Mouse (Mus musculus): Measurements from ENCODE around the gene Efna4. TPM values are rescaled to one million over a fixed set of nuclear protein-coding genes. Genes with fewer than 3 reads are reported as not detected.

Gene Efna4
- total RNA-seq, 2 experiments from 2014 or later: 0.43 to 1.1 TPM

Other genes starting within 250 kb of the Efna4 start
- gene Rusc1, start 244.7 kb downstream of the Efna4 start, total RNA-seq (2021): 10 to 100 TPM; 34.5 to 35.7 TPM
- gene Gm43738, start 236.9 kb downstream of the Efna4 start, total RNA-seq (2021): not detected
- 100 to 1,000 TPM; 213 to 346 TPM for gene Fdps, start 236.1 kb downstream of the Efna4 start, total RNA-seq (2021)
- not detected for gene Pklr, start 201.9 kb downstream of the Efna4 start, total RNA-seq (2021)
- gene Hcn3, start 177.8 kb downstream of the Efna4 start, total RNA-seq (2021): 1 to 10 TPM; 2.6 to 7.7 TPM
- 10 to 100 TPM; 45.3 to 64.8 TPM for gene Clk2, start 173.2 kb downstream of the Efna4 start, total RNA-seq (2021)
- gene Scamp3, start 160.6 kb downstream of the Efna4 start, total RNA-seq (2021): 10 to 100 TPM; 72.1 to 87.0 TPM
- gene Fam189b, start 154.9 kb downstream of the Efna4 start, total RNA-seq (2021): 10 to 100 TPM; 15.4 to 16.2 TPM
- 10 to 100 TPM; 57.1 to 61.9 TPM for gene Gba, start 135.1 kb downstream of the Efna4 start, total RNA-seq (2021)
- 10 to 100 TPM in 1 of 2 experiments, 1 to 10 TPM in 1; 7.9 to 14.5 TPM for gene Thbs3, start 122.8 kb downstream of the Efna4 start, total RNA-seq (2021)
- gene Mtx1, start 110.9 kb downstream of the Efna4 start, total RNA-seq (2021): 100 to 1,000 TPM; 141 to 148 TPM
- gene Muc1, start 109.0 kb downstream of the Efna4 start, total RNA-seq (2021): under 1 TPM; 0.23 to 0.35 TPM
- 100 to 1,000 TPM; 108 to 123 TPM for gene Krtcap2, start 92.1 kb downstream of the Efna4 start, total RNA-seq (2021)
- gene Trim46, start 91.7 kb downstream of the Efna4 start, total RNA-seq (2021): 1 to 10 TPM; 1.7 to 2.9 TPM
- gene Dpm3, start 78.7 kb downstream of the Efna4 start, total RNA-seq (2021): 100 to 1,000 TPM; 119 to 122 TPM
- 10 to 100 TPM; 40.9 to 52.4 TPM for gene Slc50a1, start 67.5 kb downstream of the Efna4 start, total RNA-seq (2021)
- 10 to 100 TPM; 12.2 to 12.6 TPM for gene Efna1, start 56.9 kb downstream of the Efna4 start, total RNA-seq (2021)
- gene Efna3, start 15.1 kb downstream of the Efna4 start, total RNA-seq (2021): under 1 TPM in 1 of 2 experiments, not detected in 1; 0.42 TPM
- 10 to 100 TPM; 56.3 to 87.6 TPM for gene Adam15, start 12.0 kb upstream of the Efna4 start, total RNA-seq (2021)
- gene Dcst2, start 23.9 kb upstream of the Efna4 start, total RNA-seq (2021): under 1 TPM; 0.80 to 0.93 TPM
- gene Dcst1, start 27.2 kb upstream of the Efna4 start, total RNA-seq (2021): 1 to 10 TPM in 1 of 2 experiments, under 1 TPM in 1; 0.46 to 1.4 TPM
- gene Zbtb7b, start 56.7 kb upstream of the Efna4 start, total RNA-seq (2021): 100 to 1,000 TPM in 1 of 2 experiments, 10 to 100 TPM in 1; 89.7 to 101 TPM
- under 1 TPM in 1 of 2 experiments, not detected in 1; 0.30 TPM for gene Lenep, start 64.8 kb upstream of the Efna4 start, total RNA-seq (2021)
- gene Flad1, start 73.8 kb upstream of the Efna4 start, total RNA-seq (2021): 10 to 100 TPM; 28.6 to 37.6 TPM
- gene Cks1b, start 80.4 kb upstream of the Efna4 start, total RNA-seq (2021): 10 to 100 TPM; 14.3 to 19.6 TPM
- gene Shc1, start 80.4 kb upstream of the Efna4 start, total RNA-seq (2021): 10 to 100 TPM; 75.5 to 87.1 TPM
- gene Pygo2, start 92.2 kb upstream of the Efna4 start, total RNA-seq (2021): 10 to 100 TPM; 40.7 to 40.9 TPM
- gene Pbxip1, start 98.7 kb upstream of the Efna4 start, total RNA-seq (2021): 10 to 100 TPM; 53.2 to 57.8 TPM
- 10 to 100 TPM; 31.4 to 77.1 TPM for gene Pmvk, start 116.5 kb upstream of the Efna4 start, total RNA-seq (2021)
- 1 to 10 TPM; 2.7 to 3.8 TPM for gene Kcnn3, start 182.1 kb upstream of the Efna4 start, total RNA-seq (2021)